Mouse (Mus musculus) lung, postnatal 4 days (tissue): ENCODE measurements at regions not wholly inside any gene's neighbourhood (a gene's known extent, or its start where the extent isn't known, plus 50 kb on each side); places are given as distances from the start of the nearest gene placed in this dataset.

Source experiments
- DNase-seq, 2 experiments: peaks; one replicate each; pipeline ENCODE4 v3.0.0; 2021

GRCm38 (mm10) chr2:79548039-79548600 lies 87.0 kb upstream of the Itprid2 start:
- no peak for DNase-seq

DNA sequence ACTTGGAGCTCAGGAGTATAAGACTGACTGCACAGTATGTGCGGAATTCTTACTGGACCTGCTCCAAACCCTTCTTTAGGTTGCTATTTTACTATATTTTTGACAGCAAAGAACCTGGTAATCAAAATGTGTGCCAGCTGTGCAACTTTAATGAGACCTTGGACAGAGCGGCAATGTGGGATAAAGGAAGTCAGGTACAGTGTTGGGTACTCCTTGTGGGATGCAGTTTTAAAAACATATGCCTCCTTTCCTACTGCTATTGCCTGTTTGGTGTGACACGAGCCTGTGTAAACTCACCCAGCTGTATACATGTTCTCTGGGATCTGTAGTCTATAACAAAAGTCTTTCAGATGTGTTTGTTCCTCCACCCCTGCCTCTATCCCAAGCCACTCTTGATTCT lies 85.4 kb upstream of the Itprid2 start:
- DNase-seq = no peak

DNA sequence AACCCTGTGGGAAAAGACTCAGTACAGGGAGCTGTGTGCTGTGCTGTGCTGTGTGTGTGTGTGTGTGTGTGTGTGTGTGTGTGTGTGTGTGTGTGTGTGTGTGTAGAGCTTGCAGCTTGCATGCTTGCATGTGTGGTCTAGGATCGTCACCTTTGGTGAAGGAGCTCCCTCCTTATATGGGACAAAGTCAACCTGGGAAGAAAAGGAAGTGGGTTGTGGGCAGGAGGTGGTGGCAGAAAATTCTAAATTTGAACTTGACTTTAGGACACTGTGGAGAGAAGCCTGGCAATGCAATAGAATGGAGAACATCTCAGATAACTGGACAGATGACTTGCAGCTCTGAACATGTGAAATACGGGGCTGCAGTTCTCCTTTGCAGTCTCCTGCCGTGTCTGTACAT lies 84.7 kb upstream of the Itprid2 start:
- DNase-seq = no peak

DNA sequence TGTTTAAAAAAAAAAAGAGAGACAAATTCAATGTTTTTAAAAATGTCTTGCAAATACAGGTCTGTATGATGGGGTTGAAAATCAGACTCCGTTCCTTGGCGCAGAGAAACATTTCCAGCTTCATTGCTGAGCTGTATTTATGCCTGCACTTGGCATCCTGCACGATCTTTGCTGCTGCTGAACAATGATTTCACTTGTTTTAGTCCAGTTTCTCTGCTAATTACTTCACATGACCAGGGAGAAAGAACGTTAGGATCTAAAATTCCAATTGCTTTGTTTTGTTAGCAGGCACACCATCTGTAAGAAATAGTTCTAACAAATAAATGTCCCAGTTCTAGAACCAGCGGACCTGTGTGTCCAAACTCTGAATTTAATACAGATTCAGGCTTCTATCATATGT lies 82.7 kb upstream of the Itprid2 start:
- no peak for DNase-seq

GRCm38 (mm10) chr2:79555395-79555794 lies 79.8 kb upstream of the Itprid2 start:
- DNase-seq = no peak

DNA sequence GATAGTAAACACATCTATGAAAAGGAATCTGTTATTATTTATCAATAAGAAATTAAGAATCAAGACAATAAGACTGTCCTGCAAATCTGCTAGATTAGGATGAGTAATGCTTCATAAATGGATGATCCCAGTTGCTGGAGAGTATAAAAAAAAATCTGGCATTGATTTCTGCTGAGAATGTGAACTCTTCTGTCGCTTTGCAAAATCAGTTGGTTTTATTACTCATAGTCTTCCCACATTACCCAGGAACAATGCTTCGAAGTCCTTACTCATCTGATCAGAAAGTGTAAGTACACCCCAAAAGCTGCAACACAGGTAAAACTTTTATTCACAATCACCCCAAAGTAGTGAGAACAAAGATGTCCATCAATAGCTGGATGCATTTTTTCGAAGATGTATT lies 77.8 kb upstream of the Itprid2 start:
- DNase-seq = no peak

- no peak for DNase-seq
Observed at GRCm38 (mm10) chr2:79566280-79566933, 68.7 kb upstream of the Itprid2 start.

GRCm38 (mm10) chr2:79567413-79567934 lies 67.7 kb upstream of the Itprid2 start:
- no peak for DNase-seq

DNA sequence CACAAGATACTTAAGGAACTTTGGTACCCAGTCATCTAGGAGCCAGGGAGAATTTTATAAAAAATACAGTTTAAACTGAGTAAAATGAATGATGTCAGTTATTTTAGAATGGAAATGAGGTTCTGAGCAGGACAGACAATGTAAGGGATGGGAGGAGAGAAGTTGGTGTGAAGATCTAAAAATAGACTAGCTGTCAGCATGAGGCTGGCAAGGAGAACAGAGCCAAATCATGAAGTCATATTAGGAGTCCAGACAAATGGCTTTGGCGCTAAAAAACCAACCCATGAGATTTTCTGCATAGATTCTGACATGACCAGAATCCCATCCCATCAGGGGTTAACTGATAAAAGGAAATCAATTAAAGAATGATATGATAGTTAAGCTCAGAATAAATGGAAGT lies 65.5 kb upstream of the Itprid2 start:
- DNase-seq = no peak

GRCm38 (mm10) chr2:79571910-79572309 lies 63.2 kb upstream of the Itprid2 start:
- DNase-seq = no peak

DNA sequence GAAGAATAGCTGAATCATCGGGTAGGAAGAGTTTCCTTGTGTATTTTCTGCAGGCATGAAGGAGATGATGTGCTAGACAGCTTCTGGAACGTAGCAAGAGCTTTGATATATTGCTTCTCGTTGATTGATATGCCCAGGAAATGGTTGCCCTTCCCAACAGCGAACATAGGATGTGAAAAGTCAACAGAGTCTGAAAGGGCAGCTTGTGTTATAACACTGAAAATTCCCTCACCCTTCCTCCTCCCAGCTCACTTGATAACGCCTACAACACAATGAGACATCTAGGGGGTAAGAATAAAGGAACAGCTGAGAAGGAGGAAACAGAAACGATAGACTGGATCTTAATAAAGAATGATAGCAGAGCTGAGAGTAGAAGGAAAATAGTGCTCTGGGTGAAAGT lies 60.1 kb upstream of the Itprid2 start:
- DNase-seq = no peak

- no peak for DNase-seq
Observed at GRCm38 (mm10) chr2:79585022-79585774, 50.0 kb upstream of the Itprid2 start.
